Mouse (Mus musculus): ENCODE measurements around the gene Gtf2h1. TPM values are rescaled to one million over a fixed set of nuclear protein-coding genes. Genes with fewer than 3 reads are reported as not detected.
A peak's percentile ranks its signal among the peaks of the same experiment; 100 is the strongest.

Gtf2h1 gene
- polyA plus RNA-seq (2016; fragmentation: Nextera tagmentation; extraction: Ambion mirVana): 51.5 and 52.1 TPM in 2 replicates

GRCm38 (mm10) chr7:46795287-46796205 is at the start of gene Gtf2h1, which contains the start of gene Hps5:
TSS of gene Gtf2h1 (plus strand) at chr7:46796103.
TSS of gene Hps5 (minus strand) at chr7:46796064.
- Histone ChIP-seq H3K36me3 (peaks cover 13% of the 10 kb centered on the region), H3K9ac (replicated peaks) (peak within 1 kb of the TSS; percentile 90), H3K4me2 (replicated peaks) (peak within 1 kb of the TSS; percentile 99), H3K27ac (replicated peaks) (peak within 1 kb of the TSS; percentile 79), H3K4me1 (peaks cover 24% of the 10 kb centered on the region), H3K9me3 (no peaks in the 10 kb centered on the region), H3K27me3 (no peaks in the 10 kb centered on the region), H3K4me3 (peak within 1 kb of the TSS; percentile 93)
- whole genome bisulfite sequencing: under 1% methylated on average over 63 of the region's 75 CpGs
- peak; percentile 99 for ATAC-seq (ENCODE audit: low FRiP score, low read depth)

- Histone ChIP-seq H3K9me3 (no peaks in the 10 kb centered on the region), H3K27ac (replicated peaks) (no peak overlapping the region), H3K4me1 (peaks cover 4% of the 10 kb centered on the region; the same call in 1 of the 2 replicates), H3K27me3 (no peaks in the 10 kb centered on the region), H3K4me2 (replicated peaks) (no peak overlapping the region), H3K36me3 (no peaks in the 10 kb centered on the region), H3K9ac (replicated peaks) (no peak overlapping the region), H3K4me3 (no peak overlapping the region)
- ATAC-seq (ENCODE audit: low FRiP score, low read depth): no peak
- WGBS: 89% methylated on average over 7 of the region's 7 CpGs
Measured at GRCm38 (mm10) chr7:46746381-46746780, 49.5 kb upstream of the Gtf2h1 start.

GRCm38 (mm10) chr7:46748459-46748858 is 47.4 kb upstream of the Gtf2h1 start:
- Histone ChIP-seq H3K9me3 (no peaks in the 10 kb centered on the region), H3K4me1 (peaks cover 4% of the 10 kb centered on the region; the same call in 1 of the 2 replicates), H3K4me3 (no peak overlapping the region), H3K9ac (replicated peaks) (no peak overlapping the region), H3K4me2 (replicated peaks) (no peak overlapping the region), H3K36me3 (no peaks in the 10 kb centered on the region), H3K27me3 (no peaks in the 10 kb centered on the region), H3K27ac (replicated peaks) (no peak overlapping the region)
- 38% methylated on average over 3 of the region's 3 CpGs for WGBS
- ATAC-seq (ENCODE audit: low FRiP score, low read depth): no peak

- ATAC-seq (ENCODE audit: low FRiP score, low read depth): no peak
- 80% methylated on average over 3 of the region's 3 CpGs for WGBS
- no peak within 1 kb of the TSS for H3K4me2 ChIP-seq (replicated peaks)
Measured at GRCm38 (mm10) chr7:46751490-46751889, 44.4 kb upstream of the Gtf2h1 start, which contains the start of gene Saa2. TSS of gene Saa2 (plus strand) at chr7:46751790.

GRCm38 (mm10) chr7:46761049-46761795 is 34.7 kb upstream of the Gtf2h1 start:
- H3K4me1 ChIP-seq: no peaks in the 10 kb centered on the region
- H3K27me3 ChIP-seq: no peaks in the 10 kb centered on the region
- WGBS: 71% methylated on average over 11 of the region's 11 CpGs
- no peak for ATAC-seq (ENCODE audit: low FRiP score, low read depth)
- no peak overlapping the region for H3K4me2 ChIP-seq (replicated peaks)
- H3K27ac ChIP-seq (replicated peaks): no peak overlapping the region
- H3K36me3 ChIP-seq: peaks cover 59% of the 10 kb centered on the region
- no peak overlapping the region for H3K4me3 ChIP-seq
- no peak overlapping the region for H3K9ac ChIP-seq (replicated peaks)
- H3K9me3 ChIP-seq: no peaks in the 10 kb centered on the region

More at GRCm38 (mm10) chr7:46751490-46751889, 44.4 kb upstream of the Gtf2h1 start, which contains the start of gene Saa2:
- Histone ChIP-seq H3K9me3 (no peaks in the 10 kb centered on the region), H3K9ac (replicated peaks) (no peak within 1 kb of the TSS), H3K27ac (replicated peaks) (no peak within 1 kb of the TSS), H3K4me1 (peaks cover 4% of the 10 kb centered on the region; the same call in 1 of the 2 replicates), H3K27me3 (no peaks in the 10 kb centered on the region), H3K36me3 (no peaks in the 10 kb centered on the region), H3K4me3 (no peak within 1 kb of the TSS)

GRCm38 (mm10) chr7:46762601-46763000 is 33.3 kb upstream of the Gtf2h1 start:
- no peak for ATAC-seq (ENCODE audit: low FRiP score, low read depth)
- Histone ChIP-seq H3K4me2 (replicated peaks) (no peak overlapping the region), H3K4me3 (no peak overlapping the region), H3K9me3 (no peaks in the 10 kb centered on the region), H3K27ac (replicated peaks) (no peak overlapping the region), H3K9ac (replicated peaks) (no peak overlapping the region), H3K4me1 (no peaks in the 10 kb centered on the region), H3K27me3 (no peaks in the 10 kb centered on the region), H3K36me3 (peaks cover 71% of the 10 kb centered on the region)
- WGBS: 94% methylated on average over 5 of the region's 5 CpGs

GRCm38 (mm10) chr7:46764672-46765071 is 31.2 kb upstream of the Gtf2h1 start:
- 60% methylated on average over 8 of the region's 8 CpGs for WGBS
- no peak for ATAC-seq (ENCODE audit: low FRiP score, low read depth)
- peaks cover 80% of the 10 kb centered on the region for H3K36me3 ChIP-seq

GRCm38 (mm10) chr7:46767371-46767770 is 28.5 kb upstream of the Gtf2h1 start:
- Histone ChIP-seq H3K9ac (replicated peaks) (no peak overlapping the region), H3K27me3 (no peaks in the 10 kb centered on the region), H3K9me3 (no peaks in the 10 kb centered on the region), H3K4me2 (replicated peaks) (no peak overlapping the region), H3K27ac (replicated peaks) (no peak overlapping the region), H3K36me3 (peaks cover 71% of the 10 kb centered on the region), H3K4me1 (no peaks in the 10 kb centered on the region), H3K4me3 (no peak overlapping the region)
- ATAC-seq (ENCODE audit: low FRiP score, low read depth): no peak

More at GRCm38 (mm10) chr7:46764672-46765071, 31.2 kb upstream of the Gtf2h1 start:
- H3K4me2 ChIP-seq (replicated peaks): no peak overlapping the region
- no peaks in the 10 kb centered on the region for H3K27me3 ChIP-seq
- H3K9me3 ChIP-seq: no peaks in the 10 kb centered on the region
- no peak overlapping the region for H3K27ac ChIP-seq (replicated peaks)
- H3K9ac ChIP-seq (replicated peaks): no peak overlapping the region
- H3K4me3 ChIP-seq: no peak overlapping the region
- H3K4me1 ChIP-seq: no peaks in the 10 kb centered on the region

GRCm38 (mm10) chr7:46768451-46768850 is 27.5 kb upstream of the Gtf2h1 start:
- WGBS: 93% methylated on average over 7 of the region's 7 CpGs
- Histone ChIP-seq H3K9ac (replicated peaks) (no peak overlapping the region), H3K9me3 (no peaks in the 10 kb centered on the region), H3K27ac (replicated peaks) (no peak overlapping the region), H3K4me2 (replicated peaks) (no peak overlapping the region), H3K27me3 (no peaks in the 10 kb centered on the region), H3K36me3 (peaks cover 71% of the 10 kb centered on the region), H3K4me3 (no peak overlapping the region), H3K4me1 (no peaks in the 10 kb centered on the region)
- ATAC-seq (ENCODE audit: low FRiP score, low read depth): no peak

GRCm38 (mm10) chr7:46770706-46771105 is 25.2 kb upstream of the Gtf2h1 start:
- no peak overlapping the region for H3K4me3 ChIP-seq

GRCm38 (mm10) chr7:46789177-46789849 is 6.6 kb upstream of the Gtf2h1 start:
- no peaks in the 10 kb centered on the region for H3K9me3 ChIP-seq
- WGBS: 87% methylated on average over 5 of the region's 5 CpGs
- no peak overlapping the region for H3K9ac ChIP-seq (replicated peaks)
- no peaks in the 10 kb centered on the region for H3K27me3 ChIP-seq
- H3K4me3 ChIP-seq: no peak overlapping the region
- H3K4me1 ChIP-seq: 0 out of 2 replicates have a peak, but pooled peaks cover 5% of the 10 kb centered on the region
- ATAC-seq (ENCODE audit: low FRiP score, low read depth): no peak
- no peak overlapping the region for H3K27ac ChIP-seq (replicated peaks)
- no peak overlapping the region for H3K4me2 ChIP-seq (replicated peaks)
- peaks cover 47% of the 10 kb centered on the region for H3K36me3 ChIP-seq

More at GRCm38 (mm10) chr7:46770706-46771105, 25.2 kb upstream of the Gtf2h1 start:
- Histone ChIP-seq H3K4me2 (replicated peaks) (no peak overlapping the region), H3K9me3 (no peaks in the 10 kb centered on the region), H3K4me1 (no peaks in the 10 kb centered on the region), H3K27me3 (no peaks in the 10 kb centered on the region), H3K27ac (replicated peaks) (no peak overlapping the region), H3K9ac (replicated peaks) (no peak overlapping the region), H3K36me3 (peaks cover 79% of the 10 kb centered on the region)
- ATAC-seq (ENCODE audit: low FRiP score, low read depth): no peak
- 68% methylated on average over 4 of the region's 4 CpGs for WGBS

All from midbrain, embryonic 12.5 days (tissue).